14 mouse cellular contexts compared by ENCODE assay signal in the genomic region with DNA sequence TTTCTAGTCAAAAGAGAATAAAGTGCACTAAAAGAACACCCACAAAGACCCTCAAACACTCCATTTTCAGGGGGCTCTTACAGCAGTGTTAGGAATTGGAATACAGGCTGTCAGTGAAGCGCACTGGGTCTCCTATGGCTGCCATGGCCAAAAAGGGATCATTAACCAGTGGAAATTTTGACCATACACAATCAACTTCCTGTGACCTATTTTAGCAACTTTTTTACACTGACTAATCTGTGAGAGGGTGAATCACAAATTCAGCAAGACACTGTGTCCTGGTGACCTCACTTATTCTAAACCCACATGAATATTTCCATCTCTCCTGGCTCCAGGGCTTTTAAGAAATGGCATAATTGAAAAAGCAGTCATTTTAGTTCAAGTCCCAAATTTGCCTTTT.
"Had no signal": no experiment of that assay in that cellular context is flagged by ENCODE, and none has a peak within 500 bp of the region (broad histone marks: within the 10 kb centered on the region; RNA-seq: fewer than 3 reads in every experiment).

No protein-coding gene starts in this region.

- H3K27me3 ChIP-seq: limb, embryonic 13.5 days; neural tube, embryonic 13.5 days had no signal

- H3K9me3 ChIP-seq: limb, embryonic 13.5 days; neural tube, embryonic 13.5 days had no signal

- H3K4me3 ChIP-seq: layer of hippocampus, adult 2 months; limb, embryonic 13.5 days; neural tube, embryonic 13.5 days had no signal

- DNase-seq: kidney, adult 9 months; kidney, postnatal 4 days; lung, adult 2 months; lung, postnatal 36 days; retina, postnatal 1 day; right cerebral cortex, postnatal 4 days; spleen, adult 18-20 months; thymus, adult 18-20 months; thymus, postnatal 25 days had no signal

- H3K4me1 ChIP-seq: limb, embryonic 13.5 days; neural tube, embryonic 13.5 days had no signal

- H3K27ac ChIP-seq: kidney, postnatal 0 days; layer of hippocampus, adult 2 months; limb, embryonic 13.5 days; liver, embryonic 14.5 days; neural tube, embryonic 13.5 days had no signal
